Mouse (Mus musculus) cerebellum, adult 2 months (tissue): ENCODE measurements around the gene Ass1.

Source experiments
- CTCF ChIP-seq: fragments of 200-500 bp; IDR thresholded peaks from 2 replicates; pipeline ENCODE4 v1.5.1; 2011; ENCODE audit warnings: low read depth, mild to moderate bottlenecking, control low read depth, low read length, moderate library complexity, borderline replicate concordance; ENCODE audit not compliant: insufficient read depth
- POLR2A ChIP-seq: fragments of 200-500 bp; IDR thresholded peaks from 2 replicates; pipeline ENCODE4 v1.6.1; 2011; ENCODE audit warnings: low read length, control low read depth, borderline replicate concordance; ENCODE audit not compliant: insufficient read depth

DNA sequence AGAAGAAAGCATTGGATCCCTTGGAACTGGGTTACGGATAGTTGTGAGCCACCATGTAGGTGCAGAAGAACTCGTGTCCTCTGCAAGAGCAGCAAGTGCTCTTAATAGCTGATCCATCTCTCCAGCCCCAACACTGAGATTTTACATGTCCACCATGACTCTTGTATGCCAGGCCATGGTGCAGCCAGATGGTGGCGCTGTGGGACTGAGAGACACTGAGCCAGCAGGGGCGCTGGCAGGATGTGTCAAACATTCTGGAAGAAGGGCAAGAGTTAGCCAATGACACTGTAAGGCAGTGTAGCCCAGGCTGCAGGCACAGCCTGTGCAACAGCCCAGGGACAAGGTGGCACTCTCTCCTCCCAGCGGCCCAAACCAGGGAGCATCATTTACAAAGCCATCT, 14.2 kb downstream of the Ass1 start:
- TF ChIP-seq CTCF (peak; percentile 93), POLR2A (no peak)
